8 mouse cellular contexts compared by ENCODE assay signal in the genomic region with DNA sequence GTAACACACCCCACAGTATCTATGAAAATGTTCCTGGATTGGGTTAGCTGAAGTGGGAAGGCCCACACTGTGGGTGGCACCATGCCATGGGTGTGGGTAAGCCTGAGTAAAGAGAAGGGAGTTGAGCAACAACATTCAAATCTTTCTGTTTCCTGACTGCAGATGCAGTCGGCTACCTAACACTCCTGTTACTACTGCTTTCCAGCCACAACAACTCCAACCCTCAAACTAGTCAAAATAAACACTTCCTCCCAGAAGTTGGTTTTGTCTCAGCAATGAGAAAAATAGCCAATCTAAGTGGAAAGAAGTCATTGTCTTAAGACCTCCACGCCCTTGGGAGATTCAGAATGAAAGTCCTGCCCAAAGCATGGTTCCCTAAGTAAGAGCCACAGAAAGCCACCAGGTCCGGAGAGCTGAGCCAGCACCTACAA. TPM values are rescaled to one million over a fixed set of nuclear protein-coding genes. Genes with fewer than 3 reads are reported as not detected.
DNase-seq lines count a peak whose midpoint lies in the region; ATAC-seq and TF ChIP-seq lines count a peak whose summit lies in the region.
"Had no signal": no experiment of that assay in that cellular context is flagged by ENCODE, and none has a peak within 500 bp of the region (broad histone marks: within the 10 kb centered on the region; RNA-seq: fewer than 3 reads in every experiment).

No protein-coding gene starts in this region.

- H3K27me3 ChIP-seq in MEL (ENCODE audit: control insufficient read depth in 1 of 2, insufficient read depth in 2 of 2, low read length in 2 of 2): no peaks in the 10 kb centered on the region
- H3K27me3 ChIP-seq in forebrain, embryonic 16.5 days (replicated peaks; ENCODE audit: control insufficient read depth, insufficient read depth, low read length): no peaks in the 10 kb centered on the region
- H3K27me3 ChIP-seq in hindbrain, embryonic 10.5 days (ENCODE audit: insufficient read depth, poor library complexity, severe bottlenecking): no peaks in the 10 kb centered on the region
- no peaks in the 10 kb centered on the region for H3K27me3 ChIP-seq in hindbrain, embryonic 12.5 days

- no peak for TF ChIP-seq RAD21 in MEL (IDR thresholded peaks at IDR 0.05; ENCODE audit: low read depth, low read length)

- H3K4me3 ChIP-seq in MEL (ENCODE audit: control insufficient read depth in 1 of 2, insufficient read depth in 1 of 2, low read depth in 2 of 2, low read length in 2 of 2): no peak overlapping the region
- H3K4me3 ChIP-seq in forebrain, embryonic 16.5 days (replicated peaks; ENCODE audit: low read length): no peak overlapping the region
- no peak overlapping the region for H3K4me3 ChIP-seq in hindbrain, embryonic 10.5 days
- H3K4me3 ChIP-seq in hindbrain, embryonic 12.5 days: no peak overlapping the region

- no peak overlapping the region for H3K27ac ChIP-seq in MEL (ENCODE audit: control insufficient read depth, low read depth, low read length)
- no peak overlapping the region for H3K27ac ChIP-seq in forebrain, embryonic 16.5 days (ENCODE audit: low read length)
- H3K27ac ChIP-seq in hindbrain, embryonic 10.5 days: no peak overlapping the region
- no peak overlapping the region for H3K27ac ChIP-seq in hindbrain, embryonic 12.5 days
- H3K27ac ChIP-seq: kidney, postnatal 0 days had no signal

- H3K4me2 ChIP-seq in forebrain, embryonic 16.5 days (ENCODE audit: low read length): no peak overlapping the region
- H3K4me2 ChIP-seq in hindbrain, embryonic 12.5 days (replicated peaks): no peak overlapping the region

- no peak for TF ChIP-seq EP300 in MEL (IDR thresholded peaks at IDR 0.05; ENCODE audit: low read depth in 1 of 2, low read length in 2 of 2)

- no peaks in the 10 kb centered on the region for H3K9me3 ChIP-seq in MEL (replicated peaks; ENCODE audit: insufficient read depth, low read length)
- no peaks in the 10 kb centered on the region for H3K9me3 ChIP-seq in forebrain, embryonic 16.5 days (ENCODE audit: control insufficient read depth, low read length)
- no peaks in the 10 kb centered on the region for H3K9me3 ChIP-seq in hindbrain, embryonic 10.5 days
- H3K9me3 ChIP-seq in hindbrain, embryonic 12.5 days (replicated peaks): no peaks in the 10 kb centered on the region

- TF ChIP-seq CTCF in MEL (IDR thresholded peaks at IDR 0.05 in 2 of 3, conservative IDR thresholded peaks at IDR 0.05 in 1 of 3; ENCODE audit: control insufficient read depth in 1 of 3, insufficient read depth in 1 of 3, low read depth in 2 of 3, low read length in 3 of 3, poor library complexity in 1 of 3, severe bottlenecking in 1 of 3): no peak

- H3K79me2 ChIP-seq in MEL (ENCODE audit: control insufficient read depth, insufficient read depth, low read length, poor library complexity): peaks cover 10% of the 10 kb centered on the region

- peak; percentile 55 for ATAC-seq in hematopoietic stem cell, adult 5-6 weeks (replicated peaks in 1 of 2; ENCODE audit: insufficient read depth in 1 of 2, low FRiP score in 2 of 2, low TSS enrichment in 1 of 2, low read depth in 1 of 2, poor library complexity in 2 of 2, severe bottlenecking in 2 of 2)
- no peak for ATAC-seq in forebrain, embryonic 16.5 days
- ATAC-seq in hindbrain, embryonic 12.5 days (ENCODE audit: low FRiP score): no peak

- TF ChIP-seq POLR2A in MEL (IDR thresholded peaks at IDR 0.05; ENCODE audit: control insufficient read depth in 1 of 2, insufficient read depth in 1 of 2, low read depth in 1 of 2, low read length in 2 of 2, poor library complexity in 1 of 2): no peak

- DNase-seq in A20 (ENCODE audit: low read depth, low spot score): peak; percentile 54
- DNase-seq in MEL (ENCODE audit: low read depth, low spot score): peak; percentile 10
- peak; percentile 63 for DNase-seq in lung, postnatal 14 days
- DNase-seq in hindbrain, embryonic 10.5 days (ENCODE audit: low spot score): no peak

- 95% methylated on average over 3 of the region's 3 CpGs for WGBS in forebrain, embryonic 16.5 days
- 96% methylated on average over 3 of the region's 3 CpGs for WGBS in hindbrain, embryonic 10.5 days
- 84% methylated on average over 3 of the region's 3 CpGs for WGBS in hindbrain, embryonic 12.5 days

- peaks cover 0 to 2% of the 10 kb centered on the region in 2 experiments; a peak in 1 of 4 replicates for H3K36me3 ChIP-seq in MEL (ENCODE audit: control insufficient read depth in 1 of 2, insufficient read depth in 2 of 2, low read length in 2 of 2)
- peaks cover 14% of the 10 kb centered on the region for H3K36me3 ChIP-seq in forebrain, embryonic 16.5 days (ENCODE audit: control insufficient read depth, insufficient read depth)
- H3K36me3 ChIP-seq in hindbrain, embryonic 10.5 days: peaks cover 68% of the 10 kb centered on the region
- peaks cover 26% of the 10 kb centered on the region for H3K36me3 ChIP-seq in hindbrain, embryonic 12.5 days

- no peak overlapping the region for H3K9ac ChIP-seq in MEL (ENCODE audit: control insufficient read depth, low read depth, low read length, poor library complexity, severe bottlenecking)
- no peak overlapping the region for H3K9ac ChIP-seq in forebrain, embryonic 16.5 days (replicated peaks; ENCODE audit: low read depth, low read length)
- H3K9ac ChIP-seq in hindbrain, embryonic 12.5 days: no peak overlapping the region

- peaks cover 0 to 2% of the 10 kb centered on the region in 2 experiments; a peak in 1 of 4 replicates for H3K4me1 ChIP-seq in MEL (ENCODE audit: control insufficient read depth in 1 of 2, insufficient read depth in 2 of 2, low read length in 2 of 2)
- peaks cover 46% of the 10 kb centered on the region for H3K4me1 ChIP-seq in forebrain, embryonic 16.5 days (replicated peaks; ENCODE audit: control insufficient read depth, insufficient read depth, low read length)
- peaks cover 17% of the 10 kb centered on the region for H3K4me1 ChIP-seq in hindbrain, embryonic 10.5 days (replicated peaks)
- H3K4me1 ChIP-seq in hindbrain, embryonic 12.5 days: peaks cover 12% of the 10 kb centered on the region

TF ChIP-seq in MEL, 35 proteins besides CTCF, POLR2A, EP300 and RAD21:
- TF ChIP-seq POLR2AphosphoS5 (IDR thresholded peaks at IDR 0.05; ENCODE audit: borderline replicate concordance, low read depth, low read length) (no peak), ZC3H11A (IDR thresholded peaks at IDR 0.05; ENCODE audit: low read depth, low read length) (no peak), TBP (IDR thresholded peaks at IDR 0.05; ENCODE audit: low read depth, low read length) (no peak), BHLHE40 (IDR thresholded peaks at IDR 0.05; ENCODE audit: borderline replicate concordance, low read depth, low read length) (no peak), NELFE (IDR thresholded peaks at IDR 0.05; ENCODE audit: low read depth, low read length) (no peak), GABPA (IDR thresholded peaks at IDR 0.05; ENCODE audit: low read depth, low read length) (no peak), USF2 (IDR thresholded peaks at IDR 0.05; ENCODE audit: borderline replicate concordance in 1 of 2, insufficient read depth in 1 of 2, low read depth in 1 of 2, low read length in 2 of 2) (no peak), NRF1 (IDR thresholded peaks at IDR 0.05; ENCODE audit: insufficient read depth, low read depth, low read length, poor library complexity, severe bottlenecking) (no peak), ZNF384 (IDR thresholded peaks at IDR 0.05; ENCODE audit: low read depth, low read length) (no peak), UBTF (IDR thresholded peaks at IDR 0.05; ENCODE audit: borderline replicate concordance, insufficient read depth, low read depth, low read length) (no peak), POLR2AphosphoS2 (IDR thresholded peaks at IDR 0.05; ENCODE audit: low read length) (no peak), MXI1 (IDR thresholded peaks at IDR 0.05; ENCODE audit: low read depth, low read length) (no peak), JUND (IDR thresholded peaks at IDR 0.05; ENCODE audit: low read depth, low read length) (no peak), E2F4 (IDR thresholded peaks at IDR 0.05; ENCODE audit: borderline replicate concordance, low read depth, low read length) (no peak), USF1 (IDR thresholded peaks at IDR 0.05; ENCODE audit: low read depth, low read length) (no peak), MAFK (IDR thresholded peaks at IDR 0.05; ENCODE audit: borderline replicate concordance, low read depth, low read length) (no peak), GATA1 (IDR thresholded peaks at IDR 0.05; ENCODE audit: low read depth, low read length) (no peak), TCF12 (IDR thresholded peaks at IDR 0.05; ENCODE audit: low read depth, low read length) (no peak), CHD1 (IDR thresholded peaks at IDR 0.05; ENCODE audit: low read depth, low read length) (no peak)

RNA-seq across cellular contexts. Expression of a gene that starts 57.3 kb away (rescaled TPM):
- total RNA-seq in MEL (2012; rRNA removed): 7.2 and 9.9 TPM in 2 replicates
- 10 to 100 TPM in 1 of 2 experiments, not detected in 1; 13.8 TPM for polyA plus RNA-seq in MEL (2012; ENCODE audit: insufficient read depth in 1 of 2, insufficient read length in 2 of 2, low read depth in 1 of 2, low replicate concordance in 2 of 2, missing spikeins in 1 of 2)
- total RNA-seq in hematopoietic stem cell, adult 5-6 weeks (2017): 22.7 and 38.3 TPM in 2 replicates
- polyA plus RNA-seq in forebrain, embryonic 16.5 days (2015; fragmentation: Nextera tagmentation; extraction: Ambion mirVana): 41.1 and 43.8 TPM in 2 replicates
- polyA plus RNA-seq in hindbrain, embryonic 10.5 days (2016; fragmentation: Nextera tagmentation; extraction: Ambion mirVana): 14.8 and 15.4 TPM in 2 replicates
- 19.5 and 20.4 TPM in 2 replicates for polyA plus RNA-seq in hindbrain, embryonic 12.5 days (2016; fragmentation: Nextera tagmentation; extraction: Ambion mirVana)

Comparison
In these comparisons a context has a peak if more than half of its experiments do, and no peak if none do; other contexts are left out.
1. ATAC-seq: peak in hematopoietic stem cell, adult 5-6 weeks (2 of 2); none in forebrain, embryonic 16.5 days (single experiment) and hindbrain, embryonic 12.5 days (single experiment).